10 mouse cellular contexts compared by ENCODE assay signal in genomic region chr17:5098727-5099126, GRCm38 (mm10).
A peak's percentile ranks its signal among the peaks of the same experiment; 100 is the strongest.
DNase-seq lines count a peak whose midpoint lies in the region; ATAC-seq and TF ChIP-seq lines count a peak whose summit lies in the region.
"Had no signal": no experiment of that assay in that cellular context is flagged by ENCODE, and none has a peak within 500 bp of the region (broad histone marks: within the 10 kb centered on the region; RNA-seq: fewer than 3 reads in every experiment).

No protein-coding gene starts in this region.

- H3K4me2 ChIP-seq in forebrain, embryonic 11.5 days (ENCODE audit: low read depth, low read length, severe bottlenecking) = no peak overlapping the region
- H3K4me2 ChIP-seq in forebrain, embryonic 15.5 days (replicated peaks) = no peak overlapping the region
- peak overlapping the region; percentile 23; the same call in 1 of the 2 replicates for H3K4me2 ChIP-seq in lung, embryonic 14.5 days
- H3K4me2 ChIP-seq in liver, embryonic 12.5 days = peak overlapping the region; percentile 70
- no peak overlapping the region for H3K4me2 ChIP-seq in midbrain, embryonic 14.5 days (ENCODE audit: low read length)
- no peak overlapping the region for H3K4me2 ChIP-seq in midbrain, embryonic 13.5 days (replicated peaks)

- H3K9ac ChIP-seq in forebrain, embryonic 11.5 days (ENCODE audit: low read length) = no peak overlapping the region
- no peak overlapping the region for H3K9ac ChIP-seq in forebrain, embryonic 15.5 days (replicated peaks)
- no peak overlapping the region for H3K9ac ChIP-seq in lung, embryonic 14.5 days
- H3K9ac ChIP-seq in liver, embryonic 12.5 days = peak overlapping the region; percentile 66
- H3K9ac ChIP-seq in midbrain, embryonic 14.5 days (replicated peaks; ENCODE audit: low read length) = no peak overlapping the region
- H3K9ac ChIP-seq in midbrain, embryonic 13.5 days (replicated peaks) = no peak overlapping the region

- H3K36me3 ChIP-seq in forebrain, embryonic 11.5 days (ENCODE audit: control insufficient read depth, insufficient read depth, low read length) = no peaks in the 10 kb centered on the region
- no peaks in the 10 kb centered on the region for H3K36me3 ChIP-seq in forebrain, embryonic 15.5 days
- 0 out of 2 replicates have a peak, but pooled peaks cover 5% of the 10 kb centered on the region for H3K36me3 ChIP-seq in lung, embryonic 14.5 days (ENCODE audit: insufficient read depth)
- H3K36me3 ChIP-seq in liver, embryonic 12.5 days = no peaks in the 10 kb centered on the region
- no peaks in the 10 kb centered on the region; the same call in 1 of the 2 replicates for H3K36me3 ChIP-seq in midbrain, embryonic 14.5 days (ENCODE audit: control insufficient read depth, insufficient read depth, low read length)
- peaks cover 3% of the 10 kb centered on the region; the same call in 1 of the 2 replicates for H3K36me3 ChIP-seq in midbrain, embryonic 13.5 days

- no peak overlapping the region for H3K27ac ChIP-seq in forebrain, embryonic 11.5 days (ENCODE audit: low read depth, low read length)
- no peak overlapping the region for H3K27ac ChIP-seq in forebrain, embryonic 15.5 days (replicated peaks)
- H3K27ac ChIP-seq in lung, embryonic 14.5 days (ENCODE audit: low read depth) = peak overlapping the region; percentile 67
- H3K27ac ChIP-seq in liver, embryonic 12.5 days = peak overlapping the region; percentile 98
- no peak overlapping the region for H3K27ac ChIP-seq in midbrain, embryonic 14.5 days (replicated peaks; ENCODE audit: low read depth, low read length)
- no peak overlapping the region for H3K27ac ChIP-seq in midbrain, embryonic 13.5 days

- H3K4me3 ChIP-seq in forebrain, embryonic 11.5 days (ENCODE audit: low read depth, low read length) = no peak overlapping the region
- no peak overlapping the region for H3K4me3 ChIP-seq in forebrain, embryonic 15.5 days
- no peak overlapping the region for H3K4me3 ChIP-seq in lung, embryonic 14.5 days (ENCODE audit: low read depth, low read length)
- H3K4me3 ChIP-seq in liver, embryonic 12.5 days = peak overlapping the region; percentile 35
- no peak overlapping the region for H3K4me3 ChIP-seq in midbrain, embryonic 14.5 days (replicated peaks; ENCODE audit: low read depth, low read length)
- H3K4me3 ChIP-seq in midbrain, embryonic 13.5 days (replicated peaks) = no peak overlapping the region
- H3K4me3 ChIP-seq: hindbrain, embryonic 10.5 days had no signal

- no peaks in the 10 kb centered on the region for H3K9me3 ChIP-seq in forebrain, embryonic 11.5 days (ENCODE audit: control insufficient read depth, low read length)
- H3K9me3 ChIP-seq in forebrain, embryonic 15.5 days = no peaks in the 10 kb centered on the region
- no peaks in the 10 kb centered on the region for H3K9me3 ChIP-seq in lung, embryonic 14.5 days (ENCODE audit: low read depth, low read length)
- no peaks in the 10 kb centered on the region for H3K9me3 ChIP-seq in liver, embryonic 12.5 days (replicated peaks)
- H3K9me3 ChIP-seq in midbrain, embryonic 14.5 days (ENCODE audit: control insufficient read depth, low read length) = no peaks in the 10 kb centered on the region
- no peaks in the 10 kb centered on the region for H3K9me3 ChIP-seq in midbrain, embryonic 13.5 days
- H3K9me3 ChIP-seq: hindbrain, embryonic 10.5 days had no signal

- peaks cover 9% of the 10 kb centered on the region; the same call in 1 of the 2 replicates for H3K4me1 ChIP-seq in forebrain, embryonic 11.5 days (replicated peaks; ENCODE audit: control insufficient read depth, insufficient read depth, low read length)
- peaks cover 39% of the 10 kb centered on the region for H3K4me1 ChIP-seq in forebrain, embryonic 15.5 days
- H3K4me1 ChIP-seq in lung, embryonic 14.5 days (ENCODE audit: insufficient read depth) = peaks cover 22% of the 10 kb centered on the region
- H3K4me1 ChIP-seq in liver, embryonic 12.5 days = peaks cover 96% of the 10 kb centered on the region
- H3K4me1 ChIP-seq in midbrain, embryonic 14.5 days (ENCODE audit: control insufficient read depth, insufficient read depth, low read length) = peaks cover 22% of the 10 kb centered on the region
- peaks cover 60% of the 10 kb centered on the region for H3K4me1 ChIP-seq in midbrain, embryonic 13.5 days (replicated peaks)

- WGBS in forebrain, embryonic 11.5 days = 79% methylated on average over 7 of the region's 7 CpGs
- 83% methylated on average over 7 of the region's 7 CpGs for WGBS in forebrain, embryonic 15.5 days
- WGBS in lung, embryonic 14.5 days = 44% methylated on average over 7 of the region's 7 CpGs
- WGBS in liver, embryonic 12.5 days (ENCODE audit: insufficient replicate concordance) = 13% methylated on average over 7 of the region's 7 CpGs
- 80% methylated on average over 7 of the region's 7 CpGs for WGBS in midbrain, embryonic 14.5 days
- WGBS in midbrain, embryonic 13.5 days = 91% methylated on average over 7 of the region's 7 CpGs

- DNase-seq in forebrain, embryonic 11.5 days (ENCODE audit: low spot score) = peak; percentile 38
- DNase-seq in lung, embryonic 14.5 days = no peak
- no peak for DNase-seq in lung, adult 18-20 months
- peak; percentile 70 for DNase-seq in thymus, postnatal 14 days
- no peak for DNase-seq in midbrain, embryonic 14.5 days
- DNase-seq: cerebellum, adult 9-10 months had no signal

- TF ChIP-seq CTCF in lung, embryonic 14.5 days (IDR thresholded peaks at IDR 0.05; ENCODE audit: low read depth) = no peak

- no peaks in the 10 kb centered on the region for H3K27me3 ChIP-seq in forebrain, embryonic 11.5 days (ENCODE audit: control insufficient read depth, insufficient read depth, low read length)
- H3K27me3 ChIP-seq in forebrain, embryonic 15.5 days = no peaks in the 10 kb centered on the region
- H3K27me3 ChIP-seq in lung, embryonic 14.5 days (ENCODE audit: insufficient read depth, low read length) = no peaks in the 10 kb centered on the region
- H3K27me3 ChIP-seq in liver, embryonic 12.5 days (replicated peaks) = no peaks in the 10 kb centered on the region
- no peaks in the 10 kb centered on the region for H3K27me3 ChIP-seq in midbrain, embryonic 14.5 days (ENCODE audit: control insufficient read depth, insufficient read depth, low read length)
- no peaks in the 10 kb centered on the region for H3K27me3 ChIP-seq in midbrain, embryonic 13.5 days

- no peak for ATAC-seq in forebrain, embryonic 11.5 days (replicated peaks; ENCODE audit: low FRiP score)
- ATAC-seq in forebrain, embryonic 15.5 days (replicated peaks) = no peak
- ATAC-seq in lung, embryonic 14.5 days (ENCODE audit: insufficient read depth) = peak; percentile 45; the same call in 1 of the 2 replicates
- ATAC-seq in liver, embryonic 12.5 days = peak; percentile 55
- no peak for ATAC-seq in midbrain, embryonic 14.5 days (ENCODE audit: low FRiP score, low TSS enrichment)
- ATAC-seq in midbrain, embryonic 13.5 days = no peak

Comparison
In these comparisons a context has a peak if more than half of its experiments do, and no peak if none do; other contexts are left out.
1. ATAC-seq: peak in lung, embryonic 14.5 days (single experiment) and liver, embryonic 12.5 days (single experiment); none in forebrain, embryonic 11.5 days (single experiment), forebrain, embryonic 15.5 days (single experiment), midbrain, embryonic 14.5 days (single experiment) and midbrain, embryonic 13.5 days (single experiment).
2. DNase-seq: peak in forebrain, embryonic 11.5 days (single experiment) and thymus, postnatal 14 days (single experiment); none in lung, embryonic 14.5 days (single experiment), lung, adult 18-20 months (0 of 2) and midbrain, embryonic 14.5 days (single experiment).
3. H3K27ac ChIP-seq: peak in lung, embryonic 14.5 days (single experiment) and liver, embryonic 12.5 days (single experiment); none in forebrain, embryonic 11.5 days (single experiment), forebrain, embryonic 15.5 days (single experiment), midbrain, embryonic 14.5 days (single experiment) and midbrain, embryonic 13.5 days (single experiment).
4. H3K4me2 ChIP-seq: peak in lung, embryonic 14.5 days (single experiment) and liver, embryonic 12.5 days (single experiment); none in forebrain, embryonic 11.5 days (single experiment), forebrain, embryonic 15.5 days (single experiment), midbrain, embryonic 14.5 days (single experiment) and midbrain, embryonic 13.5 days (single experiment).